Mouse (Mus musculus) lung, embryonic 16.5 days (tissue): Measurements from ENCODE around the gene Vps8. TPM values are rescaled to one million over a fixed set of nuclear protein-coding genes. Genes with fewer than 3 reads are reported as not detected.
A peak's percentile ranks its signal among the peaks of the same experiment; 100 is the strongest.
"Not testable (repeated sequence)": the region's sequence is repeated elsewhere in the genome, so short reads cannot be mapped to it uniquely, and the experiment has no call there.

Experiments
- ATAC-seq: fragments of 200-750 bp; cut with Nextera tagmentation; 2 replicates; pipeline ENCODE4 v1.8.0; 2017; ENCODE audit warnings: low read depth, mild to moderate bottlenecking, moderate library complexity
- H3K27ac ChIP-seq: fragments of 300-500 bp; sonication (generic); 2 replicates; pipeline ENCODE4 v1.5.1; 2014; ENCODE audit warnings: mild to moderate bottlenecking, control low read depth, low read length
- H3K27me3 ChIP-seq: fragments of 300-500 bp; sonication (generic); 2 replicates; pipeline ENCODE4 v1.6.1; 2014; ENCODE audit warnings: low read depth, low read length, mixed read lengths; ENCODE audit not compliant: control insufficient read depth, insufficient read depth
- H3K36me3 ChIP-seq: fragments of 300-500 bp; sonication (generic); 2 replicates; pipeline ENCODE4 v1.6.1; 2014; ENCODE audit warnings: low read length; ENCODE audit not compliant: control insufficient read depth, insufficient read depth
- H3K4me1 ChIP-seq: fragments of 300-500 bp; sonication (generic); replicated peaks from 2 replicates; pipeline ENCODE4 v1.6.1; 2014; ENCODE audit warnings: low read length, mixed read lengths; ENCODE audit not compliant: control insufficient read depth, insufficient read depth
- H3K4me2 ChIP-seq: fragments of 300-500 bp; sonication (generic); 2 replicates; pipeline ENCODE4 v1.6.1; 2014; ENCODE audit warnings: low read depth, low read length, control low read depth
- H3K4me3 ChIP-seq: fragments of 300-500 bp; sonication (generic); 2 replicates; pipeline ENCODE4 v1.5.1; 2014; ENCODE audit warnings: mild to moderate bottlenecking, low read length, control low read depth
- H3K9ac ChIP-seq: fragments of 300-500 bp; sonication (generic); 2 replicates; pipeline ENCODE4 v1.6.1; 2014; ENCODE audit warnings: low read length, control low read depth
- H3K9me3 ChIP-seq: fragments of 300-500 bp; sonication (generic); 2 replicates; pipeline ENCODE4 v1.6.1; 2016; ENCODE audit warnings: low read length; ENCODE audit not compliant: control insufficient read depth
- WGBS: fragments of 180-500 bp; shearing (Covaris S2); extraction: QIAGEN DNeasy Blood & Tissue Kit; methylation state at CpG from one replicate; pipeline ENCODE4 v1.1.7; 2014; 5-methylcytosine and 5-hydroxymethylcytosine counted together
- polyA plus RNA-seq: library from polyadenylated mRNA; unstranded; fragments of >200 nt; fragmentation: Nextera tagmentation; extraction: Ambion mirVana; gene quantifications from 2 replicates; pipeline ENCODE4 v1.2.1, GENCODE M21; 2015

The Vps8 gene
- polyA plus RNA-seq, 1 experiment from 2014 or later: 16.4 TPM

DNA sequence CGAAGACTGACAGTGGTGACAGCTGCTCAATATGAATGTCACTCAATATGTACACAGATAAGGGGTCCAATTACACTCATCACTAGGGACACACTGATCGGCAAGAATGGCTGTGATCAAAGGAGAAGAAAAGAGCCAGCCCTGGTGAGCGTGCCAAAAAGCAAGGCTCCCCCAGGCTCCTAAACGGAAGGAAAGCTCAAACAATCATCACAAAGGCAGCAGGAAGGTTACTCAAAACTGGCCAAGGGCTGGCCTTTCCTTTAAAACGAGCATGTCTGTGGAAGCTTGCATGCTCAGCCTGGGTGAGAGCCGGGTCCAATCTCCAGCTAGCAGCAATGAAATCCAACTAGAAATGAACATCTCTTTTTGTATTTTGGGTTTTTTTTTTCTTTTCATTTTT is 232.4 kb downstream of the Vps8 start:
- Histone ChIP-seq H3K9ac (no peak overlapping the region), H3K4me3 (no peak overlapping the region), H3K27ac (peak overlapping the region; percentile 66), H3K4me1 (peaks cover 6% of the 10 kb centered on the region; the same call in 1 of the 2 replicates), H3K4me2 (no peak overlapping the region), H3K9me3 (no peaks in the 10 kb centered on the region), H3K36me3 (peaks cover 8% of the 10 kb centered on the region; the same call in 1 of the 2 replicates), H3K27me3 (no peaks in the 10 kb centered on the region)
- peak; percentile 47 for ATAC-seq
- 29% methylated on average over 6 of the region's 6 CpGs for WGBS

DNA sequence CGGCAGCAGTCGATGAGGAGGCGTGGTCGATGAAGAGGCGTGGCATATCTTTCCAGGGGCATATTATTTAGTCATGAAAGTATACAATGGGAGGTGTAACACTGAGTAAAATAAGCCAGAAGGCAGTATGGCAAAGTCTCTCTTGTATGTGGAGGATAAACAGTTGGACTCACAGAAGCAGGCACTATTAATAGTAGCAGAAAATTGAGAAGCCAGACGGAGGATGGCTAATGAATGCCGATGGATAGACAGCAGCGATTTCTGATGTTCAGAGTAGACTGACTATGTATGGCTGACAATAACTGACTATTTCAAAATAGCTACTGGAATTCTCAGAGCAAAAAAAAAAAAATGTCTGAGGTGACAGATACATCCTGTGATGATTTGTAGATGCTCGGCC is 233.0 kb downstream of the Vps8 start:
- Histone ChIP-seq H3K4me1 (peaks cover 6% of the 10 kb centered on the region; the same call in 1 of the 2 replicates), H3K4me2 (no peak overlapping the region), H3K27me3 (no peaks in the 10 kb centered on the region), H3K27ac (peak overlapping the region; percentile 66), H3K36me3 (peaks cover 8% of the 10 kb centered on the region; the same call in 1 of the 2 replicates), H3K9me3 (no peaks in the 10 kb centered on the region), H3K4me3 (no peak overlapping the region), H3K9ac (no peak overlapping the region)
- WGBS: 76% methylated on average over 9 of the region's 9 CpGs
- ATAC-seq: 0 out of 2 replicates have a peak, but pooled peaks have one; percentile 20

DNA sequence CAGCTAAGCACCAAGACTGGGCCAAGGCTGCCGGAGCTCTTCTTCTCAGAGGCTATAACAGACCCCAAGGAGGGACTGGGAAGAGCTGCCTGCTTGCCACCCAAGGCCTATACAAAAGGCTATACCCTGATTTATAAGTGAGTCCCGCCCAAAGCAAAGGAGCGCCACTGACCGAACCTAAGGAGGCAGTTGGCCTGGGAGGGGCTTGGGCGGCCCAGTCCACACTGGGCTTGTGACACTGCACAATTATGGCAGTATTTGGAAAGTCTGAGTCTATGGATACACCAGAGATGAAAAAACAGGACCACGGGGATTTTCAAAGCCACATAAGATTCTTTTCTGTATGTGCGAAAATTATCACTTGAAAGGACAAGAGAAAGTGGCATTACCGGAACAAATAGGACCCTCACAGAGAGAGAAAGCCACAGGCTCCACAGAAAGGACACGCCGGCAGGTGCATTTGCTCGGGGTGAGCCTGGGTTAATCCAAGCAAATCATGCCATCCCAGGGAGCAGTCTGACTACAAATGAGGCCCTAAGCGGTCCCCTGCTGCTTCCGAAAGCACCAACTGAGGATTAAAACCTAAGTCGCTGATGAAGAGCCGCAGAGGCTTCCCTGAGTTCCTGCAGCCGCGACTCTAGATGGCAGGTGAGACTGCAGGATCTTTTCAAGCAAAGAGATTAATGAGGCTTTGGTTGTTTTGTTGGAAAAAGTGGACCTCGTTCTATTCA is 241.9 kb downstream of the Vps8 start:
- no peak for ATAC-seq
- Histone ChIP-seq H3K9me3 (no peaks in the 10 kb centered on the region), H3K4me1 (no peaks in the 10 kb centered on the region), H3K4me3 (no peak overlapping the region), H3K27me3 (no peaks in the 10 kb centered on the region; the same call in 1 of the 2 replicates), H3K36me3 (no peaks in the 10 kb centered on the region), H3K27ac (no peak overlapping the region), H3K9ac (no peak overlapping the region), H3K4me2 (no peak overlapping the region)
- 39% methylated on average over 18 of the region's 18 CpGs for WGBS

DNA sequence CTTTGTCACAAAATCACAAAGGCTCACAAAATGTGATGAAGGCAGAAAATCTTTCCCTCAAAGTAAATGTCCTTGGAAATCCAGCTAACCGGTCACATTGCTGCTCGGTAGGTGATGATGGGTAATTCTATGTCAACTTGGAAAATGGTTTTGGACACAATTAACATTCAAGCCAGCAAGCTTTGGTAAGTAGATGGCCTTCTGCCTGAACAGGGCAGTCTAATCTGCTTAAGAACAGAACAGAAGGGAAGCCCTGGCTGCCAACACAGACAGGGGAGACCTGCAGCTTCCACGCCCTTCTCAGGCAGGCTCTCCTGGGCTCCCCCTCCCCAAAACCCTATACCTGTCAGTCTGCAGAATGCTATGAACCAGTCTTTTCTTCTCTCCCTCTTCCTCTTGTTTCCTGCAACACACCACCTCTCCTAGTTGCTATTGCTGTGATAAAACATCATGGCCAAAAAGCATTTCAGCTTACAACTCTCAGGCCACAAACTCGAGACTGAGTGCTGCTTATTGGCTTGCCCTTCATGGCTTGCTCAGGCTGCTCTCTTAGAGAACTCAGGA is 242.6 kb downstream of the Vps8 start:
- 38% methylated on average over 4 of the region's 4 CpGs for WGBS
- Histone ChIP-seq H3K27me3 (no peaks in the 10 kb centered on the region; the same call in 1 of the 2 replicates), H3K4me2 (no peak overlapping the region), H3K4me3 (no peak overlapping the region), H3K9ac (no peak overlapping the region), H3K4me1 (no peaks in the 10 kb centered on the region), H3K27ac (no peak overlapping the region), H3K9me3 (no peaks in the 10 kb centered on the region), H3K36me3 (no peaks in the 10 kb centered on the region)
- ATAC-seq: no peak

DNA sequence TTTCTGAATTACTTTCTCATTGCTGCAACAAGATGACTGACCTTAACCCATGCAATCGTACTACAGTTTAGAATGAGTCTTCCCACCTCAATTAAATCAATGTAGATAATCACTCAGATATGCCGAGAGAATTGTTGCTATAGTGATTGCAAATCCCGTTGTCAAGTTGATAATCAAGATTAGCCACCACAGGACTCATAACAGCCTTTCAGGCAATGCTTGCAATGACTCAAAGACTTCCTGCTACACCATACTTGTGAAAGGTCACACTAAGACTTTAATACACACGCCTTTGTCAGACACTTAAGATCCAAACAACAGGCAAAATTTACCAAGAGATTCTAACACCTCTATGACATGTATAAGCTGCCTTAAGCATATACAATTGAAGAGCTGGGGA is 249.0 kb downstream of the Vps8 start:
- H3K9ac ChIP-seq: no peak overlapping the region
- no peaks in the 10 kb centered on the region for H3K27me3 ChIP-seq
- 66% methylated on average over 4 of the region's 4 CpGs for WGBS
- ATAC-seq: no peak
- H3K4me1 ChIP-seq: no peaks in the 10 kb centered on the region
- H3K27ac ChIP-seq: no peak overlapping the region
- H3K9me3 ChIP-seq: no peaks in the 10 kb centered on the region
- H3K36me3 ChIP-seq: no peaks in the 10 kb centered on the region
- H3K4me3 ChIP-seq: no peak overlapping the region
- no peak overlapping the region for H3K4me2 ChIP-seq

DNA sequence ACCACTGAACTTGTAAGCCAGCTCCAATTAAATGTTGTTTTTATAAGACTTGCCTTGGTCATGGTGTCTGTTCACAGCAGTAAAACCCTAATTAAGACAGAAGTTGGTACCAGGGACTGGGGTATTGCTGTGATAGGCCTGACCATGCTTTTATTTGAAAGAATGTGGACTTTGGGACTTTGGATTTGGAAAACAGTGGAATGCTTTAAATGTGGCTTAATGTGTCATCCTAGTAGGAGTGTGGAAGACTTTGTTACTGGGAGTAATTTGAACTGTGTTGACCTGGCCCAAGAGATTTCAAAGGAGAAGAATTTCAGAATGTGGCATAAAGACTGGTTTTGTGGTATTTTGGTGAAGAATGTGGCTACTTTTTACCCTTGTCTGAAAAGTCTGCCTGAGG is 250.1 kb downstream of the Vps8 start:
- H3K4me1 ChIP-seq, H3K9me3 ChIP-seq, H3K36me3 ChIP-seq, H3K4me3 ChIP-seq, H3K27me3 ChIP-seq, H3K4me2 ChIP-seq, H3K9ac ChIP-seq, ATAC-seq, H3K27ac ChIP-seq: not testable (repeated sequence)

DNA sequence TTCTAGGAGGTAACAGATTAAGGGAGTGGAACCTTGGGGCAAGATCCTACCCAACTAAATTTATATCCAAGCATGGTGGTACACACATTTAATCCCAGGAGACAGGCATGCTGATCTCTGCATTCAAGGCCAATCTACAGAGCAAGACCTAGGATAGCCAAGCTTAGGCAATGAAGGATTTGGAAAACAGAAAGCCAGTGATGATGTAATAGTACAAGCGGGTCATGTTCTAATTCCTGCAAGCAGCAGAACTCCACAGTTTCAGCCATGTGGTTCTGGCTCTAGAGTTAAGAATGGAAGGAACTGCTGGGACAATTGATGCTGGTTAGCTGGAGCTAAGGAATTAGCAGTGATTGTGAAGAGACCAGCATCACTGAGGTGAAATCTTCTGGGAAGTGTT is 250.7 kb downstream of the Vps8 start:
- H3K9ac ChIP-seq, H3K36me3 ChIP-seq, H3K4me3 ChIP-seq, H3K27ac ChIP-seq, H3K4me1 ChIP-seq, H3K27me3 ChIP-seq, ATAC-seq, H3K9me3 ChIP-seq, H3K4me2 ChIP-seq: not testable (repeated sequence)
- 97% methylated on average over 1 of the region's 1 CpGs for WGBS

- Histone ChIP-seq H3K36me3 (no peaks in the 10 kb centered on the region), H3K27ac (no peak overlapping the region), H3K27me3 (no peaks in the 10 kb centered on the region), H3K4me2 (no peak overlapping the region), H3K4me1 (no peaks in the 10 kb centered on the region; the same call in 1 of the 2 replicates), H3K9ac (no peak overlapping the region), H3K9me3 (no peaks in the 10 kb centered on the region), H3K4me3 (no peak overlapping the region)
- no peak for ATAC-seq
- WGBS: 84% methylated on average over 7 of the region's 7 CpGs
These were observed 253.9 kb downstream of the Vps8 start for GRCm38 (mm10) chr16:21676791-21677190.

DNA sequence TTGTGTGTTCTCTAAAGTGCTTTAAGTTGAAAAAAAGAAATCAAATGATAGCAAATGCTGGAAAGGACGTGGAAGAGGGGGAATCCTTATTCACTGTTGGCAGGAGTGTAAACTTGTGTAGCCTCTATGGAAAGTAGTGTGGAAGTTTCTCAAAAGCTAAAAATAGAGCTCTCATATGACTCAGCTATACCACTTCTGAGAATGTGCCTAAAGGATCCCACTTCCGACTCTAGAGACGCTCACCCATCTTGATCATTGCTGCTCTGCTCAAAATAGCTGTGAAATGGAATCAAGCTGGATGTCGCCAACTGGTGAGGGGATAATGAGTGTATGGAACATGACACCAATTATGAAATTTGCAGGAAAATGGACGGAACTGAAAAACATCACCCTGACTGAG is 264.5 kb downstream of the Vps8 start:
- Histone ChIP-seq H3K9me3 (0 out of 2 replicates have a peak, but pooled peaks cover 3% of the 10 kb centered on the region), H3K4me1 (peaks cover 8% of the 10 kb centered on the region), H3K36me3 (peaks cover 2% of the 10 kb centered on the region; the same call in 1 of the 2 replicates), H3K9ac (no peak overlapping the region), H3K4me2 (no peak overlapping the region), H3K27ac (no peak overlapping the region), H3K27me3 (no peaks in the 10 kb centered on the region), H3K4me3 (no peak overlapping the region)
- WGBS: 73% methylated on average over 5 of the region's 5 CpGs
- no peak for ATAC-seq
